Mouse (Mus musculus) MEL-GATA-1-ER (cell line): ENCODE results near the gene D7Ertd443e.

Experiments
- DNase-seq: peaks from one replicate; pipeline ENCODE4 v3.0.0-alpha.2; 2012; ENCODE audit warnings: low read depth; ENCODE audit errors: extremely low read depth

Gene D7Ertd443e

GRCm38 (mm10) chr7:134229899-134230298 is 155.6 kb downstream of the D7Ertd443e start:
- DNase-seq: no peak

- DNase-seq: no peak
Measured at GRCm38 (mm10) chr7:134227773-134228455, 157.5 kb downstream of the D7Ertd443e start.

- no peak for DNase-seq
Measured at GRCm38 (mm10) chr7:134227101-134227500, 158.4 kb downstream of the D7Ertd443e start.

GRCm38 (mm10) chr7:134226231-134226630 is 159.2 kb downstream of the D7Ertd443e start:
- no peak for DNase-seq

GRCm38 (mm10) chr7:134224741-134225612 is 160.5 kb downstream of the D7Ertd443e start:
- no peak for DNase-seq

- no peak for DNase-seq
Measured at GRCm38 (mm10) chr7:134224421-134224740, 161.1 kb downstream of the D7Ertd443e start.

GRCm38 (mm10) chr7:134223444-134224161 is 161.9 kb downstream of the D7Ertd443e start:
- no peak for DNase-seq
